Mouse (Mus musculus): ENCODE measurements around the gene Inppl1. TPM values are rescaled to one million over a fixed set of nuclear protein-coding genes. Genes with fewer than 3 reads are reported as not detected.

Inppl1 gene
- 22.2 TPM for polyA plus RNA-seq (2015; fragmentation: Illumina TruSeq; extraction: RNeasy Lipid Tissue Mini Kit (QIAGEN cat#74804); ENCODE audit: insufficient read depth, low replicate concordance)

GRCm38 (mm10) chr7:101837606-101838471 lies at the start of gene Inppl1:
Gene Inppl1 (minus strand): TSS chr7:101838229.

GRCm38 (mm10) chr7:101870629-101871028 lies 32.6 kb upstream of the Inppl1 start, which contains the start of gene Folr1:
Gene Folr1 (minus strand): TSS chr7:101870788.

GRCm38 (mm10) chr7:101863415-101863814 lies 25.4 kb upstream of the Inppl1 start, which contains the start of gene Anapc15:
Gene Anapc15 (plus strand): TSS chr7:101863715.

GRCm38 (mm10) chr7:101857094-101857493 lies 19.1 kb upstream of the Inppl1 start, which contains the start of gene Folr2:
Gene Folr2 (minus strand): TSS chr7:101857194.

GRCm38 (mm10) chr7:101817861-101818401 lies 20.1 kb downstream of the Inppl1 start, which contains the start of gene Phox2a:
Gene Phox2a (plus strand): TSS chr7:101818313.

Other genes with a start within 250 kb of the Inppl1 start
- gene Clpb, start 174.6 kb downstream of the Inppl1 start, polyA plus RNA-seq (2015; fragmentation: Illumina TruSeq; extraction: RNeasy Lipid Tissue Mini Kit (QIAGEN cat#74804); ENCODE audit: insufficient read depth, low replicate concordance), result 10.1 TPM
- not detected for gene Phox2a, start 19.9 kb downstream of the Inppl1 start, polyA plus RNA-seq (2015; fragmentation: Illumina TruSeq; extraction: RNeasy Lipid Tissue Mini Kit (QIAGEN cat#74804); ENCODE audit: insufficient read depth, low replicate concordance)
- 0.70 TPM for gene Folr2, start 19.0 kb upstream of the Inppl1 start, polyA plus RNA-seq (2015; fragmentation: Illumina TruSeq; extraction: RNeasy Lipid Tissue Mini Kit (QIAGEN cat#74804); ENCODE audit: insufficient read depth, low replicate concordance)
- gene Anapc15, start 25.5 kb upstream of the Inppl1 start, polyA plus RNA-seq (2015; fragmentation: Illumina TruSeq; extraction: RNeasy Lipid Tissue Mini Kit (QIAGEN cat#74804); ENCODE audit: insufficient read depth, low replicate concordance), result 54.4 TPM
- not detected for gene Folr1, start 32.6 kb upstream of the Inppl1 start, polyA plus RNA-seq (2015; fragmentation: Illumina TruSeq; extraction: RNeasy Lipid Tissue Mini Kit (QIAGEN cat#74804); ENCODE audit: insufficient read depth, low replicate concordance)
- gene Lamtor1, start 67.7 kb upstream of the Inppl1 start, polyA plus RNA-seq (2015; fragmentation: Illumina TruSeq; extraction: RNeasy Lipid Tissue Mini Kit (QIAGEN cat#74804); ENCODE audit: insufficient read depth, low replicate concordance), result 50.3 TPM
- gene Tomt, start 68.1 kb upstream of the Inppl1 start, polyA plus RNA-seq (2015; fragmentation: Illumina TruSeq; extraction: RNeasy Lipid Tissue Mini Kit (QIAGEN cat#74804); ENCODE audit: insufficient read depth, low replicate concordance), result not detected
- 3.0 TPM for gene Lrrc51, start 95.7 kb upstream of the Inppl1 start, polyA plus RNA-seq (2015; fragmentation: Illumina TruSeq; extraction: RNeasy Lipid Tissue Mini Kit (QIAGEN cat#74804); ENCODE audit: insufficient read depth, low replicate concordance)
- 165 TPM for gene Numa1, start 95.9 kb upstream of the Inppl1 start, polyA plus RNA-seq (2015; fragmentation: Illumina TruSeq; extraction: RNeasy Lipid Tissue Mini Kit (QIAGEN cat#74804); ENCODE audit: insufficient read depth, low replicate concordance)
- gene Il18bp, start 180.5 kb upstream of the Inppl1 start, polyA plus RNA-seq (2015; fragmentation: Illumina TruSeq; extraction: RNeasy Lipid Tissue Mini Kit (QIAGEN cat#74804); ENCODE audit: insufficient read depth, low replicate concordance), result 37.4 TPM
- gene Rnf121, start 227.2 kb upstream of the Inppl1 start, polyA plus RNA-seq (2015; fragmentation: Illumina TruSeq; extraction: RNeasy Lipid Tissue Mini Kit (QIAGEN cat#74804); ENCODE audit: insufficient read depth, low replicate concordance), result 23.6 TPM
- gene Xndc1, start 227.3 kb upstream of the Inppl1 start, polyA plus RNA-seq (2015; fragmentation: Illumina TruSeq; extraction: RNeasy Lipid Tissue Mini Kit (QIAGEN cat#74804); ENCODE audit: insufficient read depth, low replicate concordance), result 54.1 TPM
- 1.5 TPM for gene Xntrpc, start 227.5 kb upstream of the Inppl1 start, polyA plus RNA-seq (2015; fragmentation: Illumina TruSeq; extraction: RNeasy Lipid Tissue Mini Kit (QIAGEN cat#74804); ENCODE audit: insufficient read depth, low replicate concordance)
- not detected for gene Trpc2, start 244.9 kb upstream of the Inppl1 start, polyA plus RNA-seq (2015; fragmentation: Illumina TruSeq; extraction: RNeasy Lipid Tissue Mini Kit (QIAGEN cat#74804); ENCODE audit: insufficient read depth, low replicate concordance)